Comparison of ENCODE assay signal across 10 mouse cellular contexts in the genomic region with DNA sequence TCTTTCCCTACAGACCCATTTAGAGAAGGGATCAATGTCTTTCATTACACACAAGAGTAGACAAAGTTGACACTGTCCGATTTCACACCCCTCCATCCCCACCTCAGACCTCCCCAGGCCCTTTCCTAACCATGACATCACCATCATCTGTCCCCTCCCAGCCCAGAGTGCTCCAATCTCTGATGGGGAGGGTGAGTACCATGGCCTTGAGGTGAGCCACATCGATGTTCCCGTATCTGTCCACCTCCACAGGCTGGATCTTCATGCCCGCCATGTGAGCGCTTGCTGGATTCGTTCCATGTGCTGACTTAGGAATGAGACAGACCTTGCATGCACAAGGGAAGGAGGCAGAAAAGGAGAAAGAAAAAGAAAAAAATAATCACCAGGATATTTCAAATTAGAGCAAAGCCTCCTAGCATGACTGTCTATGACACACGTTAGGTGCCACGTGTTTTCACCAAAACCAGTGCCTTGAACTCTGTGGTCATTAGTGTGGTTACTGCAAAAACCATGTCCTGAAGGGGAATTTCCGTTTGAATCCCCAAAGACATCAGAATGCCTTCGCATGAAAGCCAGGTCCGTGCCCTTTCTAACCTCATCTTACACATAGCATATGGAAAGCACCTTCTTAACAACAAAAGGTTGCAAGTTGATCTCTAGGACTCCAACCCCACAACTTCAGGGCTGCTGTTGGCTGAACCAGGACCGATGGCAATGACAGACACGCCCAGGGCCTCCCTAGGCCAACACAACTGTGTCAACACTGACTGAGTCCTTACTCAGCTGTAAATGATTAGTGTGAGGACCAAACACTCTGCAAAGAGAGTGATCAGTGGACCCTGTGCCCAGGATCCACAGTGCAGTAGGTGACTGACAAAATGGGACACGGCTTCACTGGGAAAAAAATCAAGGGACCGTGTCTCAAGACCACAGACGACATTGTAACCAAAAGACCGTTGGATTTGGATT. TPM values are rescaled to one million over a fixed set of nuclear protein-coding genes. Genes with fewer than 3 reads are reported as not detected.
A peak's percentile ranks its signal among the peaks of the same experiment; 100 is the strongest.
DNase-seq lines count a peak whose midpoint lies in the region; ATAC-seq lines count a peak whose summit lies in the region.
"Had no signal": no experiment of that assay in that cellular context is flagged by ENCODE, and none has a peak within 500 bp of the region (broad histone marks: within the 10 kb centered on the region; RNA-seq: fewer than 3 reads in every experiment).

No protein-coding gene starts in this region.

- H3K9ac ChIP-seq in hindbrain, embryonic 15.5 days, result no peak overlapping the region
- no peak overlapping the region for H3K9ac ChIP-seq in midbrain, embryonic 11.5 days (ENCODE audit: low read length)

- 76% methylated on average over 17 of the region's 17 CpGs for WGBS in hindbrain, embryonic 15.5 days
- WGBS in midbrain, embryonic 11.5 days, result 89% methylated on average over 17 of the region's 17 CpGs

- ATAC-seq in hindbrain, embryonic 15.5 days (ENCODE audit: low FRiP score, low read depth), result peak; percentile 40; the same call in 1 of the 2 replicates
- peak; percentile 31 for ATAC-seq in midbrain, embryonic 11.5 days (ENCODE audit: low FRiP score)
- ATAC-seq in megakaryocyte-erythroid progenitor cell, adult 5-6 weeks (replicated peaks; ENCODE audit: low FRiP score, low TSS enrichment, poor library complexity, severe bottlenecking), result no peak

- peak overlapping the region; percentile 77 for H3K27ac ChIP-seq in hindbrain, embryonic 15.5 days (replicated peaks)
- peak overlapping the region; percentile 73 for H3K27ac ChIP-seq in midbrain, embryonic 11.5 days (ENCODE audit: low read depth, low read length)

- no peaks in the 10 kb centered on the region for H3K9me3 ChIP-seq in hindbrain, embryonic 15.5 days
- H3K9me3 ChIP-seq in midbrain, embryonic 11.5 days (ENCODE audit: control insufficient read depth, low read length), result no peaks in the 10 kb centered on the region

- H3K4me1 ChIP-seq in hindbrain, embryonic 15.5 days (replicated peaks), result peaks cover 43% of the 10 kb centered on the region
- H3K4me1 ChIP-seq in midbrain, embryonic 11.5 days (ENCODE audit: control insufficient read depth, insufficient read depth, low read length), result peaks cover 17% of the 10 kb centered on the region

- peak; percentile 13 for DNase-seq in embryo, embryonic 10 days (ENCODE audit: low spot score)
- DNase-seq in embryo, embryonic 9.5 days (ENCODE audit: extremely low spot score), result no peak
- DNase-seq in 3T3-L1 (ENCODE audit: low read depth, low spot score), result peak; percentile 38
- DNase-seq in midbrain, embryonic 11.5 days (ENCODE audit: low spot score, missing footprints), result no peak
- no peak for DNase-seq in urinary bladder, postnatal 10 days (ENCODE audit: low spot score)
- DNase-seq in urinary bladder, adult 2 months (ENCODE audit: low spot score), result no peak
- DNase-seq: adrenal gland, adult 2 months; thymus, postnatal 36 days had no signal

- no peak overlapping the region for H3K4me2 ChIP-seq in hindbrain, embryonic 15.5 days
- H3K4me2 ChIP-seq in midbrain, embryonic 11.5 days, result peak overlapping the region; percentile 8; the same call in 1 of the 2 replicates

- H3K36me3 ChIP-seq in hindbrain, embryonic 15.5 days, result no peaks in the 10 kb centered on the region
- H3K36me3 ChIP-seq in midbrain, embryonic 11.5 days (ENCODE audit: control insufficient read depth, insufficient read depth, low read length), result no peaks in the 10 kb centered on the region

- H3K27me3 ChIP-seq in hindbrain, embryonic 15.5 days, result no peaks in the 10 kb centered on the region
- no peaks in the 10 kb centered on the region for H3K27me3 ChIP-seq in midbrain, embryonic 11.5 days (ENCODE audit: control insufficient read depth, insufficient read depth, low read length)

- H3K4me3 ChIP-seq in hindbrain, embryonic 15.5 days, result no peak overlapping the region
- H3K4me3 ChIP-seq in midbrain, embryonic 11.5 days (ENCODE audit: low read depth, low read length), result no peak overlapping the region

RNA-seq across cellular contexts. Expression of a gene that starts 56.6 kb away (rescaled TPM):
- polyA plus RNA-seq in hindbrain, embryonic 15.5 days (2015; fragmentation: Nextera tagmentation; extraction: Ambion mirVana), result 8.9 and 9.3 TPM in 2 replicates
- 18.2 and 20.3 TPM in 2 replicates for polyA plus RNA-seq in midbrain, embryonic 11.5 days (2014; fragmentation: Nextera tagmentation; extraction: Ambion mirVana)
- total RNA-seq in megakaryocyte-erythroid progenitor cell, adult 5-6 weeks (2014; fragmentation: Nextera tagmentation), result not detected in 2 replicates
- total RNA-seq in megakaryocyte-erythroid progenitor cell, adult 5-6 weeks (2017), result not detected in 2 replicates
- 32.5 and 39.4 TPM in 2 replicates for polyA plus RNA-seq in urinary bladder, adult 2 months (2012; rRNA removed)

Comparison
In these comparisons a context has a peak if more than half of its experiments do, and no peak if none do; other contexts are left out.
1. DNase-seq: peak in embryo, embryonic 10 days (single experiment) and 3T3-L1 (single experiment); none in embryo, embryonic 9.5 days (single experiment), midbrain, embryonic 11.5 days (single experiment), urinary bladder, postnatal 10 days (single experiment) and urinary bladder, adult 2 months (single experiment).